Mouse (Mus musculus): ENCODE results near the gene Ube3c. TPM values are rescaled to one million over a fixed set of nuclear protein-coding genes. Genes with fewer than 3 reads are reported as not detected.

Ube3c gene
- total RNA-seq, 1 experiment: 55.9 TPM

DNA sequence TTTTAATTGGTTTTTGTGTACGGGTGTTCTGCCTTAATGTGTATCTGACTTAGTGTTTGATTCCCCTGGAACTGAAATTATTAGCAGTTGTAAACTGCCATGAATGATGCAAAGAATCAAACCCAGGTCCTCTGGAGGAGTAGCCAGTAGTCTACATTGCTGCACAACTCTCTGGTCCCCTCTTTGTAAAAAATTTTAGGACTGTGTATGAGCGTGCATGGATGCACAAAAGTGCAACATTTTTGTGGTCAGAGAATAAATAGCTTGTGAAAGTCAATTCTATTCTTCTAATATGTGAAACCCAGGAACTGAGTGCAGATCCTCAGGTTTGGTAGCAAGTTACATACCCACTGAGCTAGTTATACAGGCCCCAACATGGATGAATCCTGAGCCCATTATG, 96.3 kb downstream of the Ube3c start:
- TF ChIP-seq CHD2 (IDR thresholded peaks at IDR 0.05; ENCODE audit: low read depth, low read length) (no peak), HCFC1 (IDR thresholded peaks at IDR 0.05; ENCODE audit: borderline replicate concordance, insufficient read depth, low read length) (no peak), MAFK (IDR thresholded peaks at IDR 0.05; ENCODE audit: insufficient read depth, low read depth, low read length) (no peak), ZC3H11A (IDR thresholded peaks at IDR 0.05; ENCODE audit: borderline replicate concordance, low read depth, low read length) (no peak), ZNF384 (IDR thresholded peaks at IDR 0.05; ENCODE audit: low read depth, low read length) (no peak)
- in situ Hi-C loops (cut with MboI; ENCODE audit: low sequenced_read_pairs in 2 of 2, unreplicated experiment in 2 of 2): no loop called here

GRCm38 (mm10) chr5:29672551-29672950, 103.5 kb downstream of the Ube3c start:
- no peak overlapping the region for H3K4me3 ChIP-seq (ENCODE audit: insufficient read depth in 1 of 2, low read depth in 1 of 2, low read length in 2 of 2, poor library complexity in 1 of 2, severe bottlenecking in 1 of 2)
- no peaks in the 10 kb centered on the region for H3K9me3 ChIP-seq (ENCODE audit: control insufficient read depth, insufficient read depth, low read depth, low read length)
- H3K27ac ChIP-seq (ENCODE audit: insufficient read depth, low read depth, low read length, poor library complexity, severe bottlenecking): no peak overlapping the region
- no peaks in the 10 kb centered on the region for H3K4me1 ChIP-seq (ENCODE audit: control insufficient read depth in 2 of 2, insufficient read depth in 2 of 2, low read length in 2 of 2, poor library complexity in 1 of 2)
- in situ Hi-C loops (cut with MboI; ENCODE audit: low sequenced_read_pairs in 2 of 2, unreplicated experiment in 2 of 2): no loop called here
- DNase-seq (ENCODE audit: low read depth, low spot score): no peak
- TF ChIP-seq CHD2 (IDR thresholded peaks at IDR 0.05; ENCODE audit: low read depth, low read length) (no peak), ZNF384 (IDR thresholded peaks at IDR 0.05; ENCODE audit: low read depth, low read length) (no peak), MAFK (IDR thresholded peaks at IDR 0.05; ENCODE audit: insufficient read depth, low read depth, low read length) (no peak), ZC3H11A (IDR thresholded peaks at IDR 0.05; ENCODE audit: borderline replicate concordance, low read depth, low read length) (no peak), HCFC1 (IDR thresholded peaks at IDR 0.05; ENCODE audit: borderline replicate concordance, insufficient read depth, low read length) (no peak)
- H3K9ac ChIP-seq (ENCODE audit: insufficient read depth, low read depth, low read length, poor library complexity, severe bottlenecking): no peak overlapping the region
- H3K36me3 ChIP-seq (ENCODE audit: control insufficient read depth, insufficient read depth, low read length, poor library complexity, severe bottlenecking): peaks cover 18% of the 10 kb centered on the region

More for the DNA sequence above, 96.3 kb downstream of the Ube3c start:
- Histone ChIP-seq H3K27ac (ENCODE audit: insufficient read depth, low read depth, low read length, poor library complexity, severe bottlenecking) (no peak overlapping the region), H3K9ac (ENCODE audit: insufficient read depth, low read depth, low read length, poor library complexity, severe bottlenecking) (no peak overlapping the region), H3K4me1 (ENCODE audit: control insufficient read depth in 2 of 2, insufficient read depth in 2 of 2, low read length in 2 of 2, poor library complexity in 1 of 2) (no peaks in the 10 kb centered on the region), H3K36me3 (ENCODE audit: control insufficient read depth, insufficient read depth, low read length, poor library complexity, severe bottlenecking) (peaks cover 6% of the 10 kb centered on the region), H3K9me3 (ENCODE audit: control insufficient read depth, insufficient read depth, low read depth, low read length) (no peaks in the 10 kb centered on the region), H3K4me3 (ENCODE audit: insufficient read depth in 1 of 2, low read depth in 1 of 2, low read length in 2 of 2, poor library complexity in 1 of 2, severe bottlenecking in 1 of 2) (no peak overlapping the region)
- DNase-seq (ENCODE audit: low read depth, low spot score): no peak

GRCm38 (mm10) chr5:29674305-29674704, 105.3 kb downstream of the Ube3c start:
- H3K4me3 ChIP-seq (ENCODE audit: insufficient read depth in 1 of 2, low read depth in 1 of 2, low read length in 2 of 2, poor library complexity in 1 of 2, severe bottlenecking in 1 of 2): no peak overlapping the region
- no peaks in the 10 kb centered on the region for H3K9me3 ChIP-seq (ENCODE audit: control insufficient read depth, insufficient read depth, low read depth, low read length)
- peaks cover 18% of the 10 kb centered on the region for H3K36me3 ChIP-seq (ENCODE audit: control insufficient read depth, insufficient read depth, low read length, poor library complexity, severe bottlenecking)
- no peak overlapping the region for H3K27ac ChIP-seq (ENCODE audit: insufficient read depth, low read depth, low read length, poor library complexity, severe bottlenecking)
- TF ChIP-seq CHD2 (IDR thresholded peaks at IDR 0.05; ENCODE audit: low read depth, low read length): no peak
- TF ChIP-seq MAFK (IDR thresholded peaks at IDR 0.05; ENCODE audit: insufficient read depth, low read depth, low read length): no peak
- TF ChIP-seq ZC3H11A (IDR thresholded peaks at IDR 0.05; ENCODE audit: borderline replicate concordance, low read depth, low read length): no peak
- TF ChIP-seq ZNF384 (IDR thresholded peaks at IDR 0.05; ENCODE audit: low read depth, low read length): no peak
- no peak for TF ChIP-seq HCFC1 (IDR thresholded peaks at IDR 0.05; ENCODE audit: borderline replicate concordance, insufficient read depth, low read length)
- in situ Hi-C loops (cut with MboI; ENCODE audit: low sequenced_read_pairs in 2 of 2, unreplicated experiment in 2 of 2): no loop called here
- no peak for DNase-seq (ENCODE audit: low read depth, low spot score)
- no peak overlapping the region for H3K9ac ChIP-seq (ENCODE audit: insufficient read depth, low read depth, low read length, poor library complexity, severe bottlenecking)
- no peaks in the 10 kb centered on the region for H3K4me1 ChIP-seq (ENCODE audit: control insufficient read depth in 2 of 2, insufficient read depth in 2 of 2, low read length in 2 of 2, poor library complexity in 1 of 2)

- H3K27ac ChIP-seq (ENCODE audit: insufficient read depth, low read depth, low read length, poor library complexity, severe bottlenecking): no peak overlapping the region
- TF ChIP-seq ZNF384 (IDR thresholded peaks at IDR 0.05; ENCODE audit: low read depth, low read length) (0 out of 2 replicates have a peak, but pooled peaks have one; percentile 30), MAFK (IDR thresholded peaks at IDR 0.05; ENCODE audit: insufficient read depth, low read depth, low read length) (no peak)
- H3K4me3 ChIP-seq (ENCODE audit: insufficient read depth in 1 of 2, low read depth in 1 of 2, low read length in 2 of 2, poor library complexity in 1 of 2, severe bottlenecking in 1 of 2): no peak overlapping the region
- no peak for DNase-seq (ENCODE audit: low read depth, low spot score)
- H3K4me1 ChIP-seq (ENCODE audit: control insufficient read depth in 2 of 2, insufficient read depth in 2 of 2, low read length in 2 of 2, poor library complexity in 1 of 2): no peaks in the 10 kb centered on the region
- no peaks in the 10 kb centered on the region for H3K9me3 ChIP-seq (ENCODE audit: control insufficient read depth, insufficient read depth, low read depth, low read length)
- H3K9ac ChIP-seq (ENCODE audit: insufficient read depth, low read depth, low read length, poor library complexity, severe bottlenecking): no peak overlapping the region
- H3K36me3 ChIP-seq (ENCODE audit: control insufficient read depth, insufficient read depth, low read length, poor library complexity, severe bottlenecking): peaks cover 17% of the 10 kb centered on the region
- in situ Hi-C loops (cut with MboI; ENCODE audit: low sequenced_read_pairs in 2 of 2, unreplicated experiment in 2 of 2): no loop called here
These were observed 107.4 kb downstream of the Ube3c start for GRCm38 (mm10) chr5:29676445-29676844.

DNA sequence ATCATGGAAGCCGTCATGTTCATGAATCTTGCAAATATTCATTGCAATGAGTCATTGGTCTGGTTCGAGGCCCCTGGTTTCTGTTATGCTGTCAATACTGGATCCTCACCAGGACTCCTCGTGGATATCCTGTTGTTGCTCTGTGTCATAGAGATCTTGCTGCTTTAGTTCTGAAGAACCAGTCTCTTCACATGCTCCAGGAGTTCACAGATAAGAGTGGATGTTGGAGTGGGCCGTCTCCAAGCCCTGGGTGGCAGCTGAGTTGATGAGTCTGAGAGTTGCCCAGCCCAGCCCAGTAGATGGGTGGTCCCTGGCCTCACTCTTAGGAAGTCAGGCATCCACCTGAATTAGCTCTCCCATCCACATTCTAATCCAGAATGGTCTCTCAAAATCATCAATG, 116.0 kb downstream of the Ube3c start:
- TF ChIP-seq ZC3H11A (IDR thresholded peaks at IDR 0.05; ENCODE audit: borderline replicate concordance, low read depth, low read length): no peak
- TF ChIP-seq MAFK (IDR thresholded peaks at IDR 0.05; ENCODE audit: insufficient read depth, low read depth, low read length): no peak
- no peak for TF ChIP-seq HCFC1 (IDR thresholded peaks at IDR 0.05; ENCODE audit: borderline replicate concordance, insufficient read depth, low read length)
- no peak for TF ChIP-seq CHD2 (IDR thresholded peaks at IDR 0.05; ENCODE audit: low read depth, low read length)
- no peak for TF ChIP-seq ZNF384 (IDR thresholded peaks at IDR 0.05; ENCODE audit: low read depth, low read length)
- in situ Hi-C loops (cut with MboI; ENCODE audit: low sequenced_read_pairs in 2 of 2, unreplicated experiment in 2 of 2): loop anchor here in 1 of 2 experiments (10.0 kb wide), 1 partner anchor 290 kb away; no protein-coding TSS in a partner anchor

More for the DNA sequence above, 116.0 kb downstream of the Ube3c start:
- no peaks in the 10 kb centered on the region for H3K4me1 ChIP-seq (ENCODE audit: control insufficient read depth in 2 of 2, insufficient read depth in 2 of 2, low read length in 2 of 2, poor library complexity in 1 of 2)
- H3K4me3 ChIP-seq (ENCODE audit: insufficient read depth in 1 of 2, low read depth in 1 of 2, low read length in 2 of 2, poor library complexity in 1 of 2, severe bottlenecking in 1 of 2): no peak overlapping the region
- H3K9ac ChIP-seq (ENCODE audit: insufficient read depth, low read depth, low read length, poor library complexity, severe bottlenecking): no peak overlapping the region
- no peak overlapping the region for H3K27ac ChIP-seq (ENCODE audit: insufficient read depth, low read depth, low read length, poor library complexity, severe bottlenecking)
- H3K9me3 ChIP-seq (ENCODE audit: control insufficient read depth, insufficient read depth, low read depth, low read length): no peaks in the 10 kb centered on the region
- H3K36me3 ChIP-seq (ENCODE audit: control insufficient read depth, insufficient read depth, low read length, poor library complexity, severe bottlenecking): no peaks in the 10 kb centered on the region
- DNase-seq (ENCODE audit: low read depth, low spot score): no peak

All from ES-E14 (cell line).